Mouse (Mus musculus) layer of hippocampus, adult 9-10 months (tissue): ENCODE measurements around the gene Dna2.

Source experiments
- DNase-seq: peaks from one replicate; pipeline ENCODE4 v3.0.0; 2022; ENCODE audit warnings: low spot score

The Dna2 gene

DNA sequence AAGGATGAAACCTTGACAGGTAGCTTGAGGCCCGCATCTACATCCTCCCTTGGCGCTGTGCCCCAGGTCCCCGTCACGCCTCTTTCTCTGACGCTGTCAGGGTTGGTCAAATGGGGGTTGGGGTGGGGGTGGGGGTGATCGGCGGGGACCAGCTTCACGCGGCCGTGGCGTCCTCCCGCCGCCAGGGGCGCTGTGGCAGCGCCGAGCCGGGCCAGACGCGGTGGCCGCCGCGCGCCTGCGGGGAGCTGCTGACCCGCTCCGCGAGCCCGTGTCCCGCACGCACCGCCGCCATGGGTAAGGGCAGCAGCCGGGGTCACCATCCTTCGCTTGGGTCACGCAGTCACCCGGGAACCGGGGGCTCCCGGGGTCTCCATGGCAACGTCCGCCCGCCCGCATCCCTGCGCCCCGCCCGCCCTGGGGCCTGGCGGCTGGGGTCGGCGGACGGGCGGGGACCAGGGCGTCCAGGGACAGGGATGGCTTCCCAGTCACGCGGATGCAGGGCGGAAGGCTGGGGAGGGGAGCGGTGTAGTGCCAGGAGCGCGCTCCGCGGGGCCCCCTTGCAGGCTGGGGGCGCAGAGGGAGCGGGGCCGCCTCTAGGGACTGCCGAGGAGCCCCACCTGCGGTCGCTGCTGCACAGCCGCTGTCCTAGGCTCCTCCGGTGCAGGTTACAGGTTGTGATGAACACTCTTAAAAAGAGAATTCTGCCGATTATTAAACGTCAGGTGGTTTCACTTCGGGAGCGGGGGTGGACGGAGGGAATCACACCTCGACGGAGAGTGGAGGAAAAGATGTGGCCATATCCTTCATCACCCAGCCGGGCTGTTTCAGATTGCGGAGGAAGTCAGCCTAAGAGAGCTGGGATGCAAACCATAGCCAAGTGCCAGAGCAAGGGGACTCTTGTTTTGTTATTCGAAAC lies 33.5 kb downstream of the Dna2 start, which contains the start of gene Rufy2:
TSS of gene Rufy2 (plus strand) at position 185 of the 916 bp plus-strand sequence.
- DNase-seq, result peak; percentile 75

DNA sequence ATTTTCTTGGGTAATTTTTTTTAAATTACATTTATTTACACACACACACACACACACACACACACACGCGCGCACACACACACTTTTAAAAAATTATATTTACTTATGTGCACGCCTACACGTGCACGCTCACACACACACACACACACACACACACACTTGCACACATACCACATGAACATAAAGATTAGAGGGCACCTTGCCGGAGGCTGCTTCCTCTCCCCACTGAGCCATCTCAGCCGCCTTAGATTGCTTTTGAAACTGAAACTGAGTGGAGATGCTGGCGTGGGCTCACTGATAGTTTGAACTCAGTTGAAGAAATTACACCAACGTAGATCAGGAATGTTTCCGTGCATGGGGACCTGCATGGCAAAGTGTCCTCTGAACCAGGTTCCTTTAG lies 37.2 kb downstream of the Dna2 start:
- DNase-seq, result no peak

GRCm38 (mm10) chr10:62984495-62984894 lies 37.7 kb downstream of the Dna2 start:
- no peak for DNase-seq

DNA sequence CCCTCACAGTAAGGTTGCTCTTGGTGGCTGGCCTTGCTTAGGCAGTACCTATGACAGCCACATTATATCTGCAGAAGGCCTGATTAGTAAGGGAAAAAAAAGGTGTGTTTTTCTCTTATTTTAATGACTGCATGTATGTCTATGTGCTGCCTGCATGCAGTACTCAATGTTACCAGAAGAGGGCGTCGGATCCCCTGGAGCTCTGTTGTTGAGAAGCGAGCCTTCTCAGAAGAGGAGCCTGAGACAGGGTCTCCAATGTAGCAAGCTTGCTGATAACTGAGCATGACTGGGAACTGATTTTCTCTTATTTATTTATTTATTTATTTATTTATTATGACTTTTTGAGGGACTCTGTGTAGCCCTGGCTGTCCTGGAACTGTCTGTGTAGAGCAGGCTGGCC lies 40.5 kb downstream of the Dna2 start:
- no peak for DNase-seq

DNA sequence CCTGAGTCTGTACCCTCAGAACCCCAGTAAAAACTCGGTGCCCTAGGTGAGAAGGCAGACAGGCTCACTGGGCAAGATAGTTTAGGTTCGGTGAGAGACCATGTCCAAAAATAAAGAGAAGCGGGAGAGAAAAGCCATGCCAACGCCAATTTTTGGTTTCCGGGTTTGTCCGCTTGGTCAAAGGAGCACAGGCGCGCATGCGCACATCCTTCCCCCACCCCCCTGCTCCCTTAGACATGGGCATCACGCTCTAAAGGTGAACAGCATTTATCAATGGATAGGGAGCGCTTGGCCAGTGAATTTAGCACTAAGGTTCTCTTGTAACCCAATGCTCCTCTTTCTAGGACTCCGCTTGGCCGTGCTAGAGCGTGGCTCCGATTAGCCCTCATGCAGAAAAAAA lies 43.8 kb downstream of the Dna2 start:
- DNase-seq, result no peak

- no peak for DNase-seq
Measured at GRCm38 (mm10) chr10:62993991-62994390, 47.2 kb downstream of the Dna2 start.

DNA sequence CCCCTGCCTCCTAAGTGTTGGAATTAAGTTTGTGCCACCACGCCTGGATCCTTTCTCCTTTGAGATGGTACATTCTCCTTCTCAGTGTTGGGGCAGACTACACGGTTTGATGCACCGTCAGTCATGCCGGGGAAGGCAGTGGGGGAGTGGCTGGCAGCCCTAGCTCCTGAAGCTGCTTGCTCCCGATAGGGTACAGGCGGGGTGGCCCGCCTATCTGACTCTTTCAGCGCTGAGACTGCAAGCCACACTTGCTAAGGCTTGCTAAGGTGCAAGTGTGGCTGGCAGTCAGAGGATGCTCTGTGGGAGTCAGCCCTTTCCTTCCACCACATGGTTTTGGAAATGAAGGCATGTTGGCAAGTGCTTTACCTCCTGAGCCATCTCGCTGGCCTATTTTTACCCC lies 53.8 kb downstream of the Dna2 start:
- no peak for DNase-seq

- DNase-seq, result no peak
Measured at GRCm38 (mm10) chr10:63003252-63003651, 56.4 kb downstream of the Dna2 start.

- DNase-seq, result no peak
Measured at GRCm38 (mm10) chr10:63004556-63004955, 57.7 kb downstream of the Dna2 start.

- no peak for DNase-seq
Measured at GRCm38 (mm10) chr10:63008193-63008592, 61.4 kb downstream of the Dna2 start.

GRCm38 (mm10) chr10:63010268-63010667 lies 63.4 kb downstream of the Dna2 start:
- DNase-seq, result no peak

DNA sequence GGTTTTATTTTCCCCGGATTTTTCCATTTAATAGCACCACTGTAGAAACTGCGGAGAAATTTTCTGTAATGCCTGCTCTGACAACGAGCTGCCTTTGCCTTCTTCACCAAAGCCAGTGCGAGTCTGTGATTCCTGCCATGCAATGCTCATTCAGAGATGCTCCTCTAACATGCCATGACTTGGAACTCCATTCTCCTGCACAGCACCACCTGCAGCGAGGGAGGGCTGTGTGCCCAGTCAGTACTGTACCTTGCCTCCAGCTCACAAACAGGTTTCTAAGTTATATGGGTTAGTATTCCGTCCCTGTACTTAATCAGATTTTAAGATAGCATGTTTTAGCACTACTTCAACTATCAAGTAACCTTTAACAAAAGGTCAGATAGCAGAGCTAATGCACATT lies 64.7 kb downstream of the Dna2 start:
- no peak for DNase-seq

DNA sequence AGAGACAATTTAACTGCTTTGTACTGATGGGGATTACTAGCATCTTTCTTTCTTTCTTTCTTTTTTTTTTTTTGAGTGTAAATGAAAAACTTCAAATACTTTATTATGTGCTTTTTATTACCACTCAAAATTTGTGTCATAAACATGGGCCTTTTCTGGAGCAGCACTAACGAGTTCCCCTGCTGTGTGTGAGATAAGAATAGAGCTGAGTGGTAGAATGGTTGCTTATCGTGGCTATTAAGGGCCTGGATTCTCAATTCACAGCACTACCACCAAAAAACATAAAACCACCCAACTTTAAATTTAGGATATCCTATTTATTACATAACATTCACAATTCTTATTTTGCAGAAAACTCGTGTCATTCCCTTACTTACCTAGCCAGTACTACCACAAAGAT lies 66.7 kb downstream of the Dna2 start:
- DNase-seq, result no peak

GRCm38 (mm10) chr10:63014168-63014567 lies 67.3 kb downstream of the Dna2 start:
- no peak for DNase-seq

DNA sequence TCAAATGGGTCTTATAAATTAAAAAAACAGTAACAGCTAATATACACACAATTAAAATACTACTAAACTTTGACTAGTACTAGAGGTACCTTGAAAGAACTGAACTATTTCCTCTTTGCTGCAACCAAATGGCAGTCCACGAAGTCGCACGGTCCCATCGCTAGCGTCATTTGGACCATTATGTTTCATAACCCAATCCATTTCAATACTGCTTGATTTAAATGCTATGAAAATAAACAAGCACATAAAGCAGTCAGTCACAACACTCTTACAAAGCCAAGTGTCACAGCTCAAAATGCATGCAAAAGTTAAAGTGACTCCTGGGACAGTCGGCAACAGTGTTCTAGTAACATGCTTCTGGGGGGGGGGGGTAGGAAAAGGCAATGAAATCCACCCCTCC lies 72.5 kb downstream of the Dna2 start:
- DNase-seq, result no peak

- no peak for DNase-seq
Measured at GRCm38 (mm10) chr10:63021702-63022101, 74.9 kb downstream of the Dna2 start.

DNA sequence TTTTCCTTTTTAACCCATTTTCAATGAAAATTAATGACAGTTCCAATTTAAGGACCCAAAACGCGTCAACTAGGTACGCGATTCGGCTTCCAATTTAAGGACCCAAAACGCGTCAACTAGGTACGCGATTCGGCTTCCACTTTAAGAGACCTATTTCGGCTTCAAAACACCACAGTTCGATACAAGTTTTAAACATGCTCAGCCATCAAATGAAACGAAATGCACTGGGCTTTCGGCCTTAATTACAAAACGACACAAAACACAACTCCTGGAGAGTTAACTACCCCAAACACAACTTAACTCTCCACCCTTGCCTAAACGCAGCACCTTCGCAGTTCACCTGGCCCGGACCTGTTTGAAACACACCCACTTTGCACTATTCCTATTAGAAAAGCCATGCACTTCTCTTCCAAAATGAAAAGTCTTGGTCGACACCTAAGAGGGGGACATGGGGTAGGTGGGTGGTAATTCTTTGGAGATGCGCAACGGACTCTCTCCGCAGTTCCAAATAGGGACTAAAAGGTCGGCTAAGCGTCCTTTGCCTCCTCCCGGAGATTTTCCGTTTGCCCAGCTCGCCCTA lies 75.8 kb downstream of the Dna2 start:
- DNase-seq, result no peak

DNA sequence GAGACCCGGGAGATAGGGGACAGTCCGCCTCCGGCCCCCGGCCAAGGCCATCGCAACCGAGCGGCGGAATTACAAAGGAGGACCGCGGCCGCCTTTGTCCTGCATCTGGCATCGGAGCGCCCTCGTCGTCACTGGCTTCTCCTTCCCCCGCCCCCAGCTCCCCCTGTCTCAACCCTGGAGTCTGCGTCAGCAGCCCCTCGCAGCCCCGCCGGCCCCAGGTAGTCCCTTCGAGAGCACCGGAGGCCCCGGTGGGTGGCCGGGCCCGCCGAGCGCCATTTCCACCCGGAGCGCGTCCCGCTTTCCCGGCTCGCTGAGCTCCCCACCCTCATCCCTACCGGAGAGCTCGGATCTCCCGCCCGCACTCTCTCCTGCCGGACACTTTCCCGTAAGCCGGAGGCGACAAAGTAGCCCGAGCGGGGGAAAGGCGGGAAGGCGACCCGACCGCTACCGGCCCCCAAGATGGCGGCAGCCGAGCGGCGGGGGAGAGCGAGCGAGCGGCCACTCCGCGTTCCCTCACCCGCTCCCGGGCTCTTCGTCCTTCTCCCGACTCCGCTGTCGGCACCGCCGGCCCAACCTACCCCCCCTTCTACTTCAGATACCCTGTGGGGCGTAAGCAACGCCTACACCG lies 76.4 kb downstream of the Dna2 start:
- no peak for DNase-seq
